Mouse (Mus musculus) monocyte, adult 59 days (primary cell): Measurements from ENCODE around the gene Gm45521. TPM values are rescaled to one million over a fixed set of nuclear protein-coding genes. Genes with fewer than 3 reads are reported as not detected.

Experiments used
- total RNA-seq, 2 experiments: library from RNA; stranded (reverse); gene quantifications; one replicate each; pipeline ENCODE4 v1.2.4; 2023

Gm45521 gene
- not detected for total RNA-seq

GRCm38 (mm10) chr14:7957049-7957448 lies at the start of gene Gm45521:
Gene Gm45521 (plus strand): TSS chr14:7957288.

GRCm38 (mm10) chr14:7994271-7994767 lies 37.2 kb downstream of the Gm45521 start, which contains the start of gene Dnase1l3:
Gene Dnase1l3 (minus strand): TSS chr14:7994573.

GRCm38 (mm10) chr14:8002432-8003092 lies 45.5 kb downstream of the Gm45521 start, which contains the start of gene Abhd6:
Gene Abhd6 (plus strand): TSS chr14:8002902.

Other genes with a start within 250 kb of the Gm45521 start
- gene Gm26661, start 165.7 kb upstream of the Gm45521 start, total RNA-seq, result not detected
- 10 to 100 TPM; 22.0 to 22.7 TPM for gene Flnb, start 139.3 kb upstream of the Gm45521 start, total RNA-seq
- 10 to 100 TPM; 24.5 to 30.4 TPM for gene Dnase1l3, start 37.3 kb downstream of the Gm45521 start, total RNA-seq
- 1 to 10 TPM; 2.2 to 2.5 TPM for gene Abhd6, start 45.6 kb downstream of the Gm45521 start, total RNA-seq
- gene Rpp14, start 123.1 kb downstream of the Gm45521 start, total RNA-seq, result 10 to 100 TPM; 12.7 to 12.9 TPM
- gene Pxk, start 140.9 kb downstream of the Gm45521 start, total RNA-seq, result 10 to 100 TPM; 43.4 to 52.1 TPM
- gene Pdhb, start 215.7 kb downstream of the Gm45521 start, total RNA-seq, result 100 to 1,000 TPM; 130 to 136 TPM